Mouse (Mus musculus) liver, embryonic 11.5 days (tissue): ENCODE results near the gene Lpin2. TPM values are rescaled to one million over a fixed set of nuclear protein-coding genes. Genes with fewer than 3 reads are reported as not detected.

Experiments used
- ATAC-seq: fragments of 200-750 bp; cut with Nextera tagmentation; replicated peaks from 2 replicates; pipeline ENCODE4 v1.8.0; 2017; ENCODE audit warnings: moderate number of reproducible peaks, mild to moderate bottlenecking, moderate TSS enrichment, moderate library complexity; ENCODE audit not compliant: low FRiP score
- DNase-seq: peaks from one replicate; pipeline ENCODE4 v3.0.0-alpha.2; 2017; ENCODE audit warnings: low spot score
- H3K27ac ChIP-seq: fragments of 300-500 bp; sonication (generic); 2 replicates; pipeline ENCODE4 v1.5.1; 2014; ENCODE audit warnings: mild to moderate bottlenecking, low read depth, low read length, control low read depth
- H3K27me3 ChIP-seq: fragments of 300-500 bp; sonication (generic); replicated peaks from 2 replicates; pipeline ENCODE4 v1.6.1; 2014; ENCODE audit warnings: low read length, mixed read lengths; ENCODE audit not compliant: control insufficient read depth, insufficient read depth
- H3K36me3 ChIP-seq: fragments of 300-500 bp; sonication (generic); 2 replicates; pipeline ENCODE4 v1.6.1; 2014; ENCODE audit warnings: mild to moderate bottlenecking, low read length, moderate library complexity, mixed read lengths; ENCODE audit not compliant: control insufficient read depth, insufficient read depth
- H3K4me1 ChIP-seq: fragments of 300-500 bp; sonication (generic); replicated peaks from 2 replicates; pipeline ENCODE4 v1.6.1; 2014; ENCODE audit warnings: low read length, mixed read lengths; ENCODE audit not compliant: control insufficient read depth, insufficient read depth
- H3K4me2 ChIP-seq: fragments of 300-500 bp; sonication (generic); 2 replicates; pipeline ENCODE4 v1.6.1; 2014; ENCODE audit warnings: mild to moderate bottlenecking, control low read depth, moderate library complexity
- H3K4me3 ChIP-seq: fragments of 300-500 bp; sonication (generic); 2 replicates; pipeline ENCODE4 v1.5.1; 2014; ENCODE audit warnings: low read depth, low read length, control low read depth
- H3K9ac ChIP-seq: fragments of 300-500 bp; sonication (generic); 2 replicates; pipeline ENCODE4 v1.6.1; 2014; ENCODE audit warnings: low read depth, low read length, control low read depth
- H3K9me3 ChIP-seq: fragments of 300-500 bp; sonication (generic); 2 replicates; pipeline ENCODE4 v1.6.1; 2016; ENCODE audit warnings: low read length, inconsistent platforms, mixed read lengths; ENCODE audit not compliant: control insufficient read depth
- WGBS: fragments of 180-500 bp; shearing (Covaris S2); extraction: QIAGEN DNeasy Blood & Tissue Kit; methylation state at CpG from one replicate; pipeline ENCODE4 v1.1.7; 2014; 5-methylcytosine and 5-hydroxymethylcytosine counted together
- polyA plus RNA-seq: library from polyadenylated mRNA; unstranded; fragments of >200 nt; fragmentation: Nextera tagmentation; extraction: Ambion mirVana; gene quantifications from 2 replicates; pipeline ENCODE4 v1.2.1, GENCODE M21; 2014

Gene Lpin2
- polyA plus RNA-seq, 1 experiment from 2014 or later = 37.7 TPM

DNA sequence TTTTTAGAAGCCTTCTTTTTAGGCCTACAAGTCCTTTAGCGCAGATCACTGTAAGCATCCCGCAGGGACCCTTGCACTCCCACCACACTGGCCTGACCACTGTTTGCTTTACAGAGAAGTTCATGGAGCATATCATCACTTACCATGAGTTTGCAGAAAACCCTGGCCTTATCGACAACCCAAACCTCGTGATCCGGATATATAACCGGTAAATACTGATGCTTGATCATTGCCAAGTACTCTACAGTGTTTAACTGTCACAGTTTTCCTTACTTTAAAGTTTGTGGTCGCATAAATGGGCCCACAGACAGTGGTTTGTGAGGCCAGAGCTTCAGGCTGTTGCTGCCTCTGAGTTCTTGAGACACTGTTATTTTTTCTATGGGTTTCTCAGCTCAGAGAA is 56.1 kb downstream of the Lpin2 start:
- DNase-seq = no peak
- Histone ChIP-seq H3K36me3 (peaks cover 35% of the 10 kb centered on the region), H3K4me1 (peaks cover 32% of the 10 kb centered on the region), H3K27me3 (no peaks in the 10 kb centered on the region), H3K9me3 (no peaks in the 10 kb centered on the region), H3K9ac (0 out of 2 replicates have a peak overlapping the region, but pooled peaks have one; percentile 23), H3K4me3 (no peak overlapping the region), H3K4me2 (no peak overlapping the region), H3K27ac (peak overlapping the region; percentile 74)
- WGBS = 62% methylated on average over 7 of the region's 7 CpGs
- peak; percentile 44 for ATAC-seq

DNA sequence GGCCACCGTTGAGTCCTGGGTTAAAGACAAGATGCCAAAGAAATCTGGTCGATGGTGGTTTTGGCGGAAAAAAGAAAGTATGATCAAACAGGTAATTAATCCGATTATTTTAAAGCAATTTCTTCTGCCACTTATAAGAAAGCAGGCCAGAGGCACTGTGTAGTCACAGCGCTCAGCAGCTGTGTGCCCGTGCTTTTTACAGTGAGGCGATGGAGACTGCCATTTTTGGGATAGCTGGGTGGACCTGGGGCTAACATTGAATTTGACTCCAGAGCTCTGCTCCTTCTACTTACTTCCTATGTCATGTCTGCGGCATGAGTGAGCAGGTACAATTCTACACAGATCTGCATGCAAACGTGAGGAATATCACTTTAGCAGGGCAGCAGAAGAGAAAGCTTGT is 58.5 kb downstream of the Lpin2 start:
- H3K27me3 ChIP-seq = no peaks in the 10 kb centered on the region
- WGBS = 94% methylated on average over 9 of the region's 9 CpGs
- ATAC-seq = no peak
- no peak overlapping the region for H3K27ac ChIP-seq
- H3K9me3 ChIP-seq = no peaks in the 10 kb centered on the region
- peaks cover 44% of the 10 kb centered on the region for H3K36me3 ChIP-seq
- H3K4me3 ChIP-seq = no peak overlapping the region
- H3K9ac ChIP-seq = no peak overlapping the region
- no peak overlapping the region for H3K4me2 ChIP-seq
- H3K4me1 ChIP-seq = peaks cover 25% of the 10 kb centered on the region
- DNase-seq = no peak

DNA sequence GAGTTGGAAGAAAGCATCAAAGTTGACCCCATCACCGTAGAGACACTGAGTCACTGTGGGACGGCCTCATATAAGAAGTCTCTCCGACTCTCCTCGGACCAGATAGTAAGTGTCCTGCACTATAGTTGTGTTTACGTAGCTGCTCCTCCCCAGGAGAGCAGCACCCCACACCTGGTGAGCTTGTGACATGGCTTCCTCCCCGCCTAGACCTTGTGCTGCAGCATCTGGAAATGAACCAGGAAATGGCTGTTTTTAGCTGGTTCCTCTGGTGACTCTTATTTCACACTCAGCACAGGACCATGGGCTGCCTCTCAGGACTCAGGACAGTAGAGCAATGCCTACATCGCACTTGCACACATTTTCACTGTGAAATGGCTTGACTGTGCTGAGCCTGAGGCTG is 60.3 kb downstream of the Lpin2 start:
- Histone ChIP-seq H3K9ac (no peak overlapping the region), H3K4me2 (no peak overlapping the region), H3K27me3 (no peaks in the 10 kb centered on the region), H3K4me1 (peaks cover 11% of the 10 kb centered on the region), H3K4me3 (no peak overlapping the region), H3K36me3 (peaks cover 54% of the 10 kb centered on the region), H3K9me3 (no peaks in the 10 kb centered on the region), H3K27ac (no peak overlapping the region)
- 90% methylated on average over 7 of the region's 7 CpGs for WGBS
- ATAC-seq (no peak), DNase-seq (no peak)

DNA sequence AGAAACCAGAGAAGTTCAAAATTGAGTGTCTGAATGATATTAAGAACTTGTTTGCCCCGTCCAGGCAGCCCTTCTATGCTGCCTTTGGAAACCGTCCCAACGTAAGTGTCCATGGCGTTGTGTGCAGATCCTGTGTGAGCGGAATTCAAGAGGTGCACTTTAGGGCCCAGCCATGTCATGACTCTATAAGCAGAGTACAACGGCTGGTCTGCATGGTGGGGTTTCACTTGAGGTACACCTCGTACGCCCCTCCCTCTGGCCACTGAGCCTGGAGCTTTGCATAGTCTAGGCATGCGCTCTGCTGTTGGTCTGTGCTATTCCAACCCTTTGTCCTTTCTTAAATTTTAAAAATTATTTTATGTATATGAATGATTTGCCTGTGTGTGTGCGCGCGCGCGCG is 62.8 kb downstream of the Lpin2 start:
- ATAC-seq (no peak), DNase-seq (no peak)
- no peak overlapping the region for H3K4me3 ChIP-seq
- no peak overlapping the region for H3K4me2 ChIP-seq
- peaks cover 56% of the 10 kb centered on the region for H3K36me3 ChIP-seq
- H3K4me1 ChIP-seq = peaks cover 3% of the 10 kb centered on the region; the same call in 1 of the 2 replicates
- H3K9ac ChIP-seq = no peak overlapping the region
- WGBS = 98% methylated on average over 15 of the region's 15 CpGs
- H3K27me3 ChIP-seq = no peaks in the 10 kb centered on the region
- no peak overlapping the region for H3K27ac ChIP-seq
- H3K9me3 ChIP-seq = no peaks in the 10 kb centered on the region

DNA sequence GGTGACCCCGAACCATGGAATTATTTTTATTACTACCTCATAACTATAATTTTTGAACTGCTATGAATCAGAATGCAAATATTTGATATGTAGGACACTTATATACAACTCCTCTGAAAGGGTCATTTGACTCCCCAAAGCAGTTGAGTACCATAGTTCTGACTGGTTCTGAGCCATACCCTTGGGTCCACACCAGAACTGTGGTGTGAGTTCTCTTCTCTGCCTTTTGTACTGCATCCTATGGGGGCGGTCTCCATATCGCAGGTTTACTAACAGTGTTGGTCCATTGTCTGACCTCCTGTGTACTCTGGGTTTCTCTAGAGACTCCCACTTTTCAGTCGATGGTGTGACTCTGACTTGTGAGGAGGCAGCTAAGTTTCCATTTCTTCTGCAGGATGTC is 63.7 kb downstream of the Lpin2 start:
- ATAC-seq (no peak), DNase-seq (no peak)
- Histone ChIP-seq H3K4me3 (no peak overlapping the region), H3K4me1 (peaks cover 10% of the 10 kb centered on the region), H3K27me3 (no peaks in the 10 kb centered on the region), H3K36me3 (peaks cover 49% of the 10 kb centered on the region), H3K9me3 (no peaks in the 10 kb centered on the region), H3K9ac (no peak overlapping the region), H3K27ac (no peak overlapping the region), H3K4me2 (no peak overlapping the region)
- WGBS = 93% methylated on average over 4 of the region's 4 CpGs

DNA sequence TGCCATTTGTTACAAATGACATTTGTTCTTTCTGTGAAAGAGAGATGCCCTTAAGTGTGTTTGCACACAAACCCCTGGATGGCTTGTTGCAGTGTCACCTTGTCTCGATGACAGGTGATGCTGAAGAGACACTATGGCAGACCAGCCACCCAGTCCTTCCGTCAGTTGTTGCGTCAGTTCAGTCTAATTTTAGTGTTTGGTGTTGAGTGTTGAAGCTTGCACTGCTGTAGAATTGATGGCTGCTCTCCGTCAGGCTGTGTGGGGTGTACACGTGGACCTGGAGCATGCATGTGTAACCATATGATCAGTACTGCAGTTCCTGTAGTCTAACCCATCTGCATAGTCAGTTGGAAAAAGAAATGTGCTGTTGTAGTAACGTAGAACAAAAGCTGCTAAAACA is 66.6 kb downstream of the Lpin2 start:
- no peak for ATAC-seq

DNA sequence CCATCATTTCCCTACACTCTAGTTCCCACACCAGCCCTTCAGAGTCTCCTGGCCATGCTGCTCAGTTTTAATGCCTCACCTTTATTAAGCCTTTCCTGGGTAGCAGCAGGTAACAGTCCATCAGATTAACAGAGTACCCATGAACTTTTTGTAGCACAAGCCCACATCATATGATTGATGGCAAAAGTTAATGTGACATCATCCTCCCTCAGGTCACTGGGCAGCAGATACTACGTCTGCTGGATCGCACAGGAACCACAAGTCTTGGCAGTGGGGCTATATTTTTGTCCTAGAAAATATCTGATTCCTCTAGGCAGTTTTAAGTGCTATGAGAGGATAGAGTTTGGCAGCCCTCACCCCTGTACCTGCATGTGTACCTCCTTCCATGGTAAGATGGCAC is 67.7 kb downstream of the Lpin2 start:
- ATAC-seq = no peak
- 67% methylated on average over 2 of the region's 2 CpGs for WGBS

More for the DNA sequence above, 66.6 kb downstream of the Lpin2 start:
- Histone ChIP-seq H3K9me3 (no peaks in the 10 kb centered on the region), H3K9ac (no peak overlapping the region), H3K36me3 (peaks cover 28% of the 10 kb centered on the region), H3K4me3 (no peak overlapping the region), H3K27me3 (no peaks in the 10 kb centered on the region), H3K4me2 (no peak overlapping the region), H3K27ac (no peak overlapping the region), H3K4me1 (peaks cover 17% of the 10 kb centered on the region)
- no peak for DNase-seq
- WGBS = 83% methylated on average over 6 of the region's 6 CpGs

DNA sequence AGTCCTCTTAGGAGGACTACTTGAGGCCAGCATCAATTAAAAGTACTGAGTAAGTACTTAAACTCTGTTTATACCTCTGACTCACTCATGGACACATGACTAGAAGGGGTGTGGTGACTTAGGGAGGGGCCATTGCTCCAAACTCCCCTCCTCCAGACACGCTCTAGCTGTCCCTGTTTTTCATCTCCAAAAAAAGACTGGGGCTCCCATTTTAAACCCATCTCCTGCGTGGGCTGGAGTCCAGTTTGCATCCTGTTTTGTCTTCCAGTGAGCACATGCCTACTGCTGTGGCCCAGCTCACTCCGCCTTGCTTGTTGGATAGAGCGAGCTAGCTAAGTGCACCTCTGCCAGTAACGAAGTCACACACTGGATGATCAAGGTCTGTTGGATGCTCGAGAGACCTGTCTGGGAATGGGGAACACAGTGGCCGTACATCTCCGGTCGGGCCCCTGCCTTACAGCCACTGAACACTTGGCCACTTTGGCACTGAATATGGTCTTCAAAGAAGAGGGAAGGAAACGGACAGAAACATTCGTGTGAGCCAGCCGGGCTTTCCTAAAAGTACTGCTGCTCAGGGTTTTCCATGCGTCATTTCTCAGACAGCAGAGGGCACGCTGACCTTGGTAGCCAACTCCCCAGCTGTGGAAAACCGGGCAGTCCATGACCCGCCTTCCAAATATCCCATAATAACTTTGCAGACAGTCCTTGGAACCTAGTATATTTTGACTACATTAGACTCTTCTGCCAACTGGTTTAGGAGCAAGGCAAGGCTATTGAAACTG is 68.7 kb downstream of the Lpin2 start:
- peaks cover 23% of the 10 kb centered on the region for H3K4me1 ChIP-seq
- H3K9ac ChIP-seq = no peak overlapping the region
- no peak overlapping the region for H3K4me2 ChIP-seq
- 76% methylated on average over 16 of the region's 16 CpGs for WGBS
- DNase-seq = no peak
- H3K27ac ChIP-seq = peak overlapping the region; percentile 28
- ATAC-seq = peak; percentile 33; the same call in 1 of the 2 replicates
- H3K9me3 ChIP-seq = no peaks in the 10 kb centered on the region
- H3K27me3 ChIP-seq = no peaks in the 10 kb centered on the region
- no peak overlapping the region for H3K4me3 ChIP-seq
- H3K36me3 ChIP-seq = peaks cover 19% of the 10 kb centered on the region

More for the DNA sequence above, 67.7 kb downstream of the Lpin2 start:
- no peak overlapping the region for H3K9ac ChIP-seq
- H3K36me3 ChIP-seq = peaks cover 26% of the 10 kb centered on the region
- H3K27me3 ChIP-seq = no peaks in the 10 kb centered on the region
- DNase-seq = no peak
- no peak overlapping the region for H3K4me2 ChIP-seq
- no peak overlapping the region for H3K4me3 ChIP-seq
- peaks cover 19% of the 10 kb centered on the region for H3K4me1 ChIP-seq
- H3K9me3 ChIP-seq = no peaks in the 10 kb centered on the region
- H3K27ac ChIP-seq = no peak overlapping the region

DNA sequence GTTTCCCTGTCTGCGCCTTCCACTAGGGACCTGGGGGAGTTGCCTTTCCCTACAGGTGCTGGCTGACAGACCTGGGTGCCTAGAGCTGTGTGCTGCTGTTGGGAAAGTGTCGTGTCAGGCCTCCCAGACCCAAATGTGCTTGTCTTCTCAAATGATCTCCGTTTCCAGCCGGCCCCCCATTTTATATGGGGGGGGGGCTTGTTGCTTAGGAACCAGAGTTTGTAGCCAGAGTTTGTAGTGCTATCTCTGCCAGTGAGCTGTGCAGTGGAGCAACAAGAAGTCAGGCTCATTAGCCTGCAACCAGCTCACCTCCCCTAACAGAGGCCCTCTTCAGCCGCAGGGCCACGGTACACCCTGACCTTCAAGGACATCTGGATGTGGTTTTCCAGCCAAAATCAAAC is 69.2 kb downstream of the Lpin2 start:
- H3K9me3 ChIP-seq = no peaks in the 10 kb centered on the region
- 63% methylated on average over 6 of the region's 6 CpGs for WGBS
- no peak overlapping the region for H3K4me2 ChIP-seq
- H3K27me3 ChIP-seq = no peaks in the 10 kb centered on the region
- peak overlapping the region; percentile 28 for H3K27ac ChIP-seq
- H3K36me3 ChIP-seq = peaks cover 14% of the 10 kb centered on the region
- no peak overlapping the region for H3K9ac ChIP-seq
- H3K4me1 ChIP-seq = peaks cover 29% of the 10 kb centered on the region
- ATAC-seq (no peak), DNase-seq (no peak)
- H3K4me3 ChIP-seq = no peak overlapping the region
